Mouse (Mus musculus): Measurements from ENCODE around the gene Trim3. TPM values are rescaled to one million over a fixed set of nuclear protein-coding genes. Genes with fewer than 3 reads are reported as not detected.

The Trim3 gene
- total and polyA plus RNA-seq, 2 experiments from 2014 or later: 18.1 to 56.5 TPM

- under 1% methylated on average over 53 of the region's 54 CpGs for WGBS
Observed at GRCm38 (mm10) chr7:105581094-105581703, 52.2 kb downstream of the Trim3 start, which contains the start of gene Apbb1. Gene Apbb1 (minus strand): TSS chr7:105581653.

GRCm38 (mm10) chr7:105580627-105581089, 52.7 kb downstream of the Trim3 start:
- TF ChIP-seq CTCF (IDR thresholded peaks at IDR 0.05; ENCODE audit: low read depth) (no peak), EP300 (IDR thresholded peaks at IDR 0.05; ENCODE audit: low read depth) (no peak)
- peak; percentile 24 for ATAC-seq (ENCODE audit: insufficient read depth, low read depth)

More at GRCm38 (mm10) chr7:105581094-105581703, 52.2 kb downstream of the Trim3 start, which contains the start of gene Apbb1:
- no peaks in the 10 kb centered on the region for H3K36me3 ChIP-seq (replicated peaks; ENCODE audit: control insufficient read depth, insufficient read depth, low read length)
- no peak for TF ChIP-seq CTCF (IDR thresholded peaks at IDR 0.05; ENCODE audit: low read depth)
- no peak for TF ChIP-seq EP300 (IDR thresholded peaks at IDR 0.05; ENCODE audit: low read depth)
- H3K27me3 ChIP-seq (ENCODE audit: control insufficient read depth, insufficient read depth, low read length): no peaks in the 10 kb centered on the region
- ATAC-seq (ENCODE audit: insufficient read depth, low read depth) (peak; percentile 92), DNase-seq (ENCODE audit: low spot score) (peak; percentile 85)
- H3K27ac ChIP-seq (ENCODE audit: low read depth): peak within 1 kb of the TSS; percentile 73
- no peaks in the 10 kb centered on the region for H3K9me3 ChIP-seq (replicated peaks; ENCODE audit: control insufficient read depth, low read length)
- peak within 1 kb of the TSS; percentile 65 for H3K9ac ChIP-seq (replicated peaks; ENCODE audit: low read depth, low read length)
- H3K4me3 ChIP-seq (ENCODE audit: low read depth, low read length): peak within 1 kb of the TSS; percentile 73
- H3K4me1 ChIP-seq (ENCODE audit: control insufficient read depth, insufficient read depth): no peaks in the 10 kb centered on the region; the same call in 1 of the 2 replicates
- H3K4me2 ChIP-seq (ENCODE audit: low read depth, low read length): peak within 1 kb of the TSS; percentile 94

GRCm38 (mm10) chr7:105578481-105578880, 54.9 kb downstream of the Trim3 start:
- Histone ChIP-seq H3K4me2 (ENCODE audit: low read depth, low read length) (no peak overlapping the region), H3K9ac (replicated peaks; ENCODE audit: low read depth, low read length) (no peak overlapping the region), H3K4me1 (ENCODE audit: control insufficient read depth, insufficient read depth) (no peaks in the 10 kb centered on the region; the same call in 1 of the 2 replicates), H3K27ac (ENCODE audit: low read depth) (no peak overlapping the region), H3K27me3 (ENCODE audit: control insufficient read depth, insufficient read depth, low read length) (no peaks in the 10 kb centered on the region), H3K9me3 (replicated peaks; ENCODE audit: control insufficient read depth, low read length) (no peaks in the 10 kb centered on the region), H3K36me3 (replicated peaks; ENCODE audit: control insufficient read depth, insufficient read depth, low read length) (peaks cover 9% of the 10 kb centered on the region), H3K4me3 (ENCODE audit: low read depth, low read length) (no peak overlapping the region)
- no peak for TF ChIP-seq CTCF (IDR thresholded peaks at IDR 0.05; ENCODE audit: low read depth)
- no peak for TF ChIP-seq EP300 (IDR thresholded peaks at IDR 0.05; ENCODE audit: low read depth)
- ATAC-seq (ENCODE audit: insufficient read depth, low read depth): no peak
- no peak for DNase-seq (ENCODE audit: low spot score)
- WGBS: 75% methylated on average over 2 of the region's 2 CpGs

More at GRCm38 (mm10) chr7:105580627-105581089, 52.7 kb downstream of the Trim3 start:
- no peaks in the 10 kb centered on the region; the same call in 1 of the 2 replicates for H3K4me1 ChIP-seq (ENCODE audit: control insufficient read depth, insufficient read depth)
- H3K9me3 ChIP-seq (replicated peaks; ENCODE audit: control insufficient read depth, low read length): no peaks in the 10 kb centered on the region
- peak overlapping the region; percentile 73 for H3K4me3 ChIP-seq (ENCODE audit: low read depth, low read length)
- WGBS: 2% methylated on average over 17 of the region's 22 CpGs
- H3K9ac ChIP-seq (replicated peaks; ENCODE audit: low read depth, low read length): peak overlapping the region; percentile 65
- peak overlapping the region; percentile 94 for H3K4me2 ChIP-seq (ENCODE audit: low read depth, low read length)
- DNase-seq (ENCODE audit: low spot score): no peak
- peak overlapping the region; percentile 73; the same call in 1 of the 2 replicates for H3K27ac ChIP-seq (ENCODE audit: low read depth)
- H3K36me3 ChIP-seq (replicated peaks; ENCODE audit: control insufficient read depth, insufficient read depth, low read length): no peaks in the 10 kb centered on the region
- H3K27me3 ChIP-seq (ENCODE audit: control insufficient read depth, insufficient read depth, low read length): no peaks in the 10 kb centered on the region

- WGBS: 89% methylated on average over 6 of the region's 6 CpGs
- H3K27me3 ChIP-seq (ENCODE audit: control insufficient read depth, insufficient read depth, low read length): no peaks in the 10 kb centered on the region
- no peak overlapping the region for H3K4me2 ChIP-seq (ENCODE audit: low read depth, low read length)
- TF ChIP-seq EP300 (IDR thresholded peaks at IDR 0.05; ENCODE audit: low read depth) (no peak), CTCF (IDR thresholded peaks at IDR 0.05; ENCODE audit: low read depth) (no peak)
- H3K36me3 ChIP-seq (replicated peaks; ENCODE audit: control insufficient read depth, insufficient read depth, low read length): peaks cover 9% of the 10 kb centered on the region
- no peak overlapping the region for H3K4me3 ChIP-seq (ENCODE audit: low read depth, low read length)
- DNase-seq (ENCODE audit: low spot score) (no peak), ATAC-seq (ENCODE audit: insufficient read depth, low read depth) (no peak)
- H3K27ac ChIP-seq (ENCODE audit: low read depth): no peak overlapping the region
- no peak overlapping the region for H3K9ac ChIP-seq (replicated peaks; ENCODE audit: low read depth, low read length)
- no peaks in the 10 kb centered on the region for H3K9me3 ChIP-seq (replicated peaks; ENCODE audit: control insufficient read depth, low read length)
- no peaks in the 10 kb centered on the region; the same call in 1 of the 2 replicates for H3K4me1 ChIP-seq (ENCODE audit: control insufficient read depth, insufficient read depth)
Observed at GRCm38 (mm10) chr7:105577377-105577871, 55.9 kb downstream of the Trim3 start.

- no peaks in the 10 kb centered on the region; the same call in 1 of the 2 replicates for H3K4me1 ChIP-seq (ENCODE audit: control insufficient read depth, insufficient read depth)
- peaks cover 9% of the 10 kb centered on the region for H3K36me3 ChIP-seq (replicated peaks; ENCODE audit: control insufficient read depth, insufficient read depth, low read length)
- WGBS: 48% methylated on average over 3 of the region's 3 CpGs
- H3K9ac ChIP-seq (replicated peaks; ENCODE audit: low read depth, low read length): no peak overlapping the region
- TF ChIP-seq CTCF (IDR thresholded peaks at IDR 0.05; ENCODE audit: low read depth) (no peak), EP300 (IDR thresholded peaks at IDR 0.05; ENCODE audit: low read depth) (no peak)
- no peak overlapping the region for H3K27ac ChIP-seq (ENCODE audit: low read depth)
- H3K4me3 ChIP-seq (ENCODE audit: low read depth, low read length): no peak overlapping the region
- no peak for DNase-seq (ENCODE audit: low spot score)
- no peak overlapping the region for H3K4me2 ChIP-seq (ENCODE audit: low read depth, low read length)
- no peaks in the 10 kb centered on the region for H3K9me3 ChIP-seq (replicated peaks; ENCODE audit: control insufficient read depth, low read length)
- no peak for ATAC-seq (ENCODE audit: insufficient read depth, low read depth)
- H3K27me3 ChIP-seq (ENCODE audit: control insufficient read depth, insufficient read depth, low read length): no peaks in the 10 kb centered on the region
Observed at GRCm38 (mm10) chr7:105576166-105576748, 57.1 kb downstream of the Trim3 start.

Measured in heart, postnatal 0 days (tissue).